Mouse (Mus musculus): ENCODE results near the gene Epha6.

The Epha6 gene

DNA sequence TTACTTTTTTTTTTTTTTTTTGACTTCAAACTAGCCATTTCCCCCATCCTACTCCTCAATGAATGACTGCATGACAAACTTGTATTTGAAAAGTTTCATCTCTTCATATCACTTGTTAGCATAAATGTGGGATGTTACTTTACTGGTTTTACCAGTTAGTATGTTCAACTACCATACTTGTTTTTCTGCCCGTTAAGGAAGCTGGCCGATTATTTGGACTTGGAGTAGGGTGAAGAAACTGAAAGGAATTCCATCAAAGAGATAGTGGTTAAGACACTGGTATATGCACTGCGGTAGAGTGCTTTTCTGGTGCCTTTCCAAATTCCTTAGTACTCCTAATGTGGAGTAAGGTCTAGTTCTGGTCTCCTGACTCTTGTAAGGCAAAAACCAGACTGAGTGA, 965.3 kb downstream of the Epha6 start:
- no peak for DNase-seq (ENCODE audit: low spot score)

DNA sequence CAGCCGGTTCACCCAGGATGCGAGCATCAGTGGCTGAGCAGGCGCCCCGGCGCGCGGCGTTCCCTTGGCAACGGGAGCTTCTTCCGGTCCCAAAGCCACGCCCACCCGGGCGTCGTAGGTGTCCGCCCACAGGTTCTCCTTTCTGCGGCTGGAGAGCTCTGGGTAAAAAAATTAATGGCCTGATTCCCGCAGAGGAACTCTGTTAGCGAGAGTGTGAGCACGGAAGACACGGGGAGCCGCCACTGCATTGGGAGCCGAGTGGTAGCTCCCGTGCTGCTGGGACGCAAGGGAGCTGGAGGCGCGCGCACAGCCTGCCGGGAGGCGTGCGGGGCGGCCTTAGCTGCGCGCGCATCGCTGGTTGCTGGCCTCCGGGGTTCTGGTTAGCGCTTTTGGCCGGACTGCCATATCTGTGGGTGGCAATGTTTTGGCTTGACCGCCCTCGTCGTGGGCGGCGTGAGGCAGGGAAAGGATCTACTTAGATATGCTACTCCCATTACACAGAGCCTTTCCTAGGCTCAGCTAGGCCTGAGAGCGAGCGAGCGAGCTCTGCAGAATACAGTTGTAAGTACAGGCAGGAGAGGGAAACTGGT, 966.1 kb downstream of the Epha6 start, which contains the start of gene Arl6:
Gene Arl6 (minus strand): TSS at position 290 of the 590 bp plus-strand sequence.
- peak; percentile 95 for DNase-seq (ENCODE audit: low spot score)

DNA sequence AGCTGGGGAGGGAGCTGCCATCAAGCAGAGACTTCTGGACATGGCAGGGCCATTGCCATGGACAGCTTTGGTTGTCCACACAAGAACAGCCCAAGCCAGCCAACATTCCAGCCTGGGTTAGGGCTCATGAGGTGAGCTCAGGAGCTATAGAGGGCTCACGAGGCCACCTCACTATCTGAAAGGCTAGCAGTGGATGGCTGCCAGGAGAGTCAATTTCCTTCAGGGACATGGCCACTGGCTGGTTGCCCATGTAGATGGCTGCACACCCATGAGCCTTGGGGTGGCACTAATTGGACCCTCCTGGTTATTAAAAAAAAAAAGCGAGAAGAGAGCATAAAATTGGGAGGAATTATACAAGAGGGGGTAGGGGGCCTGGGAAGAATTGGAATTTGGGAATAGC, 970.7 kb downstream of the Epha6 start:
- no peak for DNase-seq (ENCODE audit: low spot score)

DNA sequence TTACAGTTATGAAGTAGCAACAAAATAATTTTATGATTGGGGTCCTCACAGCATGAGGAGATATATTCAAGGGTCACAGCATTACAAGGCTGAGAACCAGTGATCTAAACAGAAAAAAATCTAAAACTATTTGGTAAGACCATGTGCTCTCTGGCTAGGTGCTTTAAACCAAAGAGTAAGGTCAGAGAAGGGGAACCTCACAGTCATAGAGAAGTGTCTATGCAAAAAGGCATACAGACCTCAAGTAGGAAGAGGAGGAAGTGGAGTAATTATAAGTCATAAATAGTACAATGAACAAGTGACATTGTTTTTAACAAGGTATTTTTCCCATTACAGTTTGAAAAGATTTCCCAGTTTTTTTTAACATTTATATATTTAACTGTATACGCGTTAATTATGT, 983.8 kb downstream of the Epha6 start:
- DNase-seq (ENCODE audit: low spot score) = no peak

DNA sequence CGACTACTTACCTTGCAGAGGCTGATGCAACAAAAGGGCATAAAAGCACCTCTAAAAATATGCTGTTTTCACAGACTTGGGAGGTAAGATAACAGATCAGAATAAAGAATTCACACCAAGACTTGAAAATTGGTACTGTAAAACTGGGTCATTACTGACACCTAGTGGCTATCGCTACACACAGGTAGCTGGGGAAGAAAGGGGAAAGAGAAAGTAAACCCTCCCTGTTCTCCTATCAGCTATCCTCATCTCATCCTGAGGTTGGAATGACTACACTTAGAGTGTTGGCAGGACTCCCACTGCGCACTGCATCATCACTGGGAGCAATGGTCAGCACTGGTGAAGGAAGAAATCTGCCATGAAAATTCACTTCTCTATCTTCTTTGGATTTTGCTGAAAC, 988.2 kb downstream of the Epha6 start:
- DNase-seq (ENCODE audit: low spot score) = no peak

DNA sequence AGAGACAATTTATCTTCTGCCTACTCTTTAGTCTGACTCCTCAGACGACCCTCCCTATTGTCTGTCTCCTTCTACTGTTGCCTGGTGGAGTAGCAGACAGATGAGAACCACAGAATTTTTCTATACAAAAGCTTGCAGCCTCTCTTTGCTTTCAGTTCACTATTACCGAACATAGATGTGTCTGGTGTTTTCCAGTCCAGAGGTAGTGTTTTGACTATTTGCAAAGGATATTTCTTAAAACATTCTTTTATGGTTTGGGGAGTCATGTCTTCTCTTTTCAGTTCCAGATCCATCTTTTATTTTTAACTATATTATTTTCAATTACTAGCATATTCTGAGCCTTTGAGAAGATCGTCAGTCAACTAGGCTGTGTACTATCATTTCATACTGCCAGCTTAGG, 989.7 kb downstream of the Epha6 start:
- no peak for DNase-seq (ENCODE audit: low spot score)

DNA sequence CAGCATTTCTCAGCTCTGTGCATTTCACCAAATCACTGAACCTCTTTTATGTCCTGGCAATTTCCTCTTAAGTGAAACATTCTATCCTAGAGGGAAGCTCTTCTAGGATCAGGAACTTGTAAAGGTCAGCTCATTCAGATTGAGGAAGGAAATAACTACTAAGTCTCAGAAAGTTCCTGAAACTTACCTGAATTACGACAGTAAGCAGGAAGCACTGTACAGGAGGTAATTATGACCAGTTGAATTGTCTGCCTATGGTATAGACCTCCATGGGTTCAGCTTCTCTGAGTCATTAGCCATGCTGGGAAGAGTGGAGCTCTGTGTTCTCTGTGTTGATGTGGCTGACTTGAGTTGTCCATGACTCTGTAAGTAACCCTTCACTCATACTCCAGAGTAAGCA, 994.6 kb downstream of the Epha6 start:
- DNase-seq (ENCODE audit: low spot score) = no peak

DNA sequence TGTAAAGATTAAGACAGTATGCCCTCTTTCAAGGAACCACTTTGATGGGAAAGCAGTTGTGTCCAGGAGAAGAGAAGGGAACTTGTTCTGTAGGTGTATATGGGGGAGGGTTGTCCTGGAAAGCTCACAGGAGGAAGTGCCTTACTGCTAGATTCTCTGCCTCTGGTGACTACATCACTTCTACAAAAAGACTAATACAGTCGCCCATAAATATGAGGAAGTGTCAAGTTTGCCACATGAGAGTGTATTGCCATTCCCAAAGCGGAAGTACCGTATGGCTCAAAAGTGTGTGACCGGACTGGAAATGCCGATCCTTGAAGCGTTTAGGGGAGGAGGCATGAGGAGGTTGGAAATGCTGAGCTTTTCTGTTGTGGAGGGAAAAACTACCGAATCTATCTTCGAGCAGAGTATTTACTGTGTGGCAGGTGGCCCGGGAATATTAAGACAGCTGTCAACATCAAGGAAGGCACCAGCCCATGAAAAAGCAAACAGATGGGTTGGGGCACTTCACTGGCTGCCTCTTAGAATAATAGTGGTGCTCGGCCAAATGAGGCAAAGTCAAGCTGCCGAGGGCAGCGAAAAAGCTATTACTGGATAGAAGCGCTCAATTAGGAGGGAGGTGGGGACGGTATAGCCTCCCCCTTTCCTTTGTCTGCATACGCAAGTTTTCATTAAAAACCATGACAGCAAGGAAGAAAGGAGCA, 1001.1 kb downstream of the Epha6 start:
- DNase-seq (ENCODE audit: low spot score) = no peak

Measured in urinary bladder, postnatal 25 days (tissue).